Mouse (Mus musculus): Measurements from ENCODE around the gene St6galnac5. TPM values are rescaled to one million over a fixed set of nuclear protein-coding genes. Genes with fewer than 3 reads are reported as not detected.

Gene St6galnac5
- polyA plus RNA-seq, 1 experiment from 2014 or later = 1.2 TPM

DNA sequence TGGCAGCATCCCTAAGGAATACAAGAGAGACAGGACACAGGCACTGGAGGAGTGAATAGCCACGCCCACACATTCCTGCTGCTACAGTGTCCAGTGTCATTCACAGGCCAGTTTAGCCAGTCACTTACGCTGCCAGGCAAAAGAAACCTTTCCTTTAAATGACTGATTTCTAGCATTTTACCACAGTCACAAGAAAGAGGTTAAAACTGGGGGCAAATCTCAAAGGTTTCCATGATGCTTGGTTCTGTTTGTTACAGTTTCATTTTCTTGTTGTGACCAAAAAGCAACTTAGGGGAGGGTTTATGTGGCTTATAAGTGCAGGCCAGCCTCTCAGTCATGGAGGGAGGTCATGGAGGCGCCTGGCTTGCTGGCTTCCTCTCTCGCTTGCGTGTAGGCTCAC is 74.4 kb downstream of the St6galnac5 start:
- no peak overlapping the region for H3K4me2 ChIP-seq
- H3K4me1 ChIP-seq = peaks cover 15% of the 10 kb centered on the region
- no peaks in the 10 kb centered on the region for H3K9me3 ChIP-seq (replicated peaks)
- no peak overlapping the region for H3K9ac ChIP-seq
- 61% methylated on average over 5 of the region's 5 CpGs for WGBS
- H3K36me3 ChIP-seq = no peaks in the 10 kb centered on the region
- no peak overlapping the region for H3K27ac ChIP-seq
- no peaks in the 10 kb centered on the region for H3K27me3 ChIP-seq
- ATAC-seq (replicated peaks; ENCODE audit: low FRiP score) = 0 out of 2 replicates have a peak, but pooled peaks have one; percentile 44
- no peak overlapping the region for H3K4me3 ChIP-seq (replicated peaks)

DNA sequence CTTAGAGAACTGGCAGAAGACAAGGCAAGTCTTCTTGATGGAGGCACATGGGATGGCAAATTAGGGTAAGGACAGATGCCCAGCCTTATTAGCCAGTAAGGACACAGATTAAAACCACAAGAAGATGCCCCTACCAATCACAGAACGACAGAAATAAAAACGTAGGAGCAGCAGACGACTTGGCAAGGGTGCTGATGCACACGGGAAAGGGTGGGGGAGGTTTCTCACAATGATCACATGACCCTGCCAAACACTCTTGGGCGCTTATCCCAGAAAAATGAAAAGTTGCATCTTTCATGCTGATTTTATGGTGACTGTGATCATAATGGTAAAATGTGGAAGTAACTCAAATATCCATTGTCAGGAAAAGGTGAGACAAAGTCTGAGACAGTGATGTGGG is 75.0 kb downstream of the St6galnac5 start:
- H3K36me3 ChIP-seq = no peaks in the 10 kb centered on the region
- H3K9ac ChIP-seq = no peak overlapping the region
- H3K9me3 ChIP-seq (replicated peaks) = no peaks in the 10 kb centered on the region
- no peak overlapping the region for H3K4me2 ChIP-seq
- H3K27me3 ChIP-seq = no peaks in the 10 kb centered on the region
- H3K4me3 ChIP-seq (replicated peaks) = no peak overlapping the region
- H3K4me1 ChIP-seq = peaks cover 12% of the 10 kb centered on the region
- no peak overlapping the region for H3K27ac ChIP-seq
- ATAC-seq (replicated peaks; ENCODE audit: low FRiP score) = no peak
- 64% methylated on average over 5 of the region's 5 CpGs for WGBS

DNA sequence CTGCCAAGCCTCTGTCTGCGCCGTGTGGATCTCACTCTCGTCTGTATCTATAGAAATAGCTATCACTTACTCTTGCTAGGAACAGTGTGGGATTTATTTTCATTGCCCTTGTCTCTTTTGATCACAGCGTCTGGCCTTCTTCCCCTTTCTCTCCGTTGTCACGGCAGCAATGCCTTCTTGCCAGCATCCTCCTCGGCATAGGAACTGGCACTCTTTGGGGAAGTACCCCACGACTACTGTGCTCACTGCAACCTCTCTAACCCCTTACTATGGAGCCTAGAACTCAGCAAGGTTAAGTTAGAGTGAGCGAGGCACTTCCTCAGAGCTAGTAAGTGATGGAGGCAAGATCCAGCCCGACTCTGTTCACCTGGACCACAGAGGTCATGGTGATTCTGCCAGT is 76.2 kb downstream of the St6galnac5 start:
- WGBS = 41% methylated on average over 10 of the region's 10 CpGs
- ATAC-seq (replicated peaks; ENCODE audit: low FRiP score) = no peak
- H3K4me3 ChIP-seq (replicated peaks) = no peak overlapping the region
- no peaks in the 10 kb centered on the region for H3K27me3 ChIP-seq
- no peak overlapping the region for H3K9ac ChIP-seq
- no peak overlapping the region for H3K4me2 ChIP-seq
- H3K9me3 ChIP-seq (replicated peaks) = no peaks in the 10 kb centered on the region
- H3K36me3 ChIP-seq = no peaks in the 10 kb centered on the region
- H3K27ac ChIP-seq = no peak overlapping the region
- peaks cover 4% of the 10 kb centered on the region; the same call in 1 of the 2 replicates for H3K4me1 ChIP-seq

DNA sequence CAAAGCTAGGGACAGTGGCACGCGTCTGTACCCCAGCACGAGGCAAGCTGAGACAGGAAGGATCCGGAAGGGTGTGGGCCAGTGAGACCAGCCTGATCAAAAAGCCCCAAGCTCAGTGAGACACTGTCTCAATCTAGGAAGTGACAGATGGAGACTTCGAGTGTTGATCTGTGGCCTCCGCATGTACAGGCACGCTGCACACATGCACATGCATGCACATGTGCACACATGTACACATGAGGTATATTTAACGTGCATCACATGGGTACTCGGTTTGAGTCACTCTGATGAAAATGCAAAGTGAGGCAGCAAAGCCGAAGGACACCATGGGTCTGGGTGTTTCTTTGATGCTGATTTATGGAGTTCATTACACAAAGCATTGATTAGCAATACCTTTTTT is 77.0 kb downstream of the St6galnac5 start:
- no peak overlapping the region for H3K4me3 ChIP-seq (replicated peaks)
- no peaks in the 10 kb centered on the region for H3K36me3 ChIP-seq
- H3K4me1 ChIP-seq = peaks cover 4% of the 10 kb centered on the region; the same call in 1 of the 2 replicates
- H3K27ac ChIP-seq = no peak overlapping the region
- no peaks in the 10 kb centered on the region for H3K27me3 ChIP-seq
- no peak overlapping the region for H3K9ac ChIP-seq
- ATAC-seq (replicated peaks; ENCODE audit: low FRiP score) = no peak; the same call in 1 of the 2 replicates
- WGBS = 86% methylated on average over 10 of the region's 10 CpGs
- no peak overlapping the region for H3K4me2 ChIP-seq
- no peaks in the 10 kb centered on the region for H3K9me3 ChIP-seq (replicated peaks)

DNA sequence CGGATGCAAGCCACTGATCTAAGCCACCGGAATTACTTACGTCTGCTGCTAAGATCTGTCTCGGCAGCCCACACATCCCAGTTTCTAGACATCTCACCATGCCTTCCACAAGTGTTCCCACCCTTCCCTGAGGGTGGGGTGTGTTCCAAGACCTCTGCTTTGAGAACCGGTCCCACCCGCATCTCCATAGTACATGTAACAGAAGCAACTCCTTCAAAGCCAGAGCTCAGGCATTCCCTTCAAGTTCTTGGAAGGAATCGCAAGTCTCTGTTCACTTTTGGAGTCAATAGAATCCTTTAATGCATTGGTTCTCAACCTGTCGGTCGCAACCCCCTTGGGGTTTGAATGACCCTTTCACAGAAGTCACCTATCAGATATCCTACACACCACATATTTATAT is 83.1 kb downstream of the St6galnac5 start:
- H3K9me3 ChIP-seq (replicated peaks) = no peaks in the 10 kb centered on the region
- H3K4me1 ChIP-seq = no peaks in the 10 kb centered on the region
- H3K27me3 ChIP-seq = no peaks in the 10 kb centered on the region
- H3K27ac ChIP-seq = no peak overlapping the region
- no peaks in the 10 kb centered on the region for H3K36me3 ChIP-seq
- H3K4me3 ChIP-seq (replicated peaks) = no peak overlapping the region
- WGBS = 87% methylated on average over 9 of the region's 9 CpGs
- H3K9ac ChIP-seq = no peak overlapping the region
- ATAC-seq (replicated peaks; ENCODE audit: low FRiP score) = no peak
- no peak overlapping the region for H3K4me2 ChIP-seq

DNA sequence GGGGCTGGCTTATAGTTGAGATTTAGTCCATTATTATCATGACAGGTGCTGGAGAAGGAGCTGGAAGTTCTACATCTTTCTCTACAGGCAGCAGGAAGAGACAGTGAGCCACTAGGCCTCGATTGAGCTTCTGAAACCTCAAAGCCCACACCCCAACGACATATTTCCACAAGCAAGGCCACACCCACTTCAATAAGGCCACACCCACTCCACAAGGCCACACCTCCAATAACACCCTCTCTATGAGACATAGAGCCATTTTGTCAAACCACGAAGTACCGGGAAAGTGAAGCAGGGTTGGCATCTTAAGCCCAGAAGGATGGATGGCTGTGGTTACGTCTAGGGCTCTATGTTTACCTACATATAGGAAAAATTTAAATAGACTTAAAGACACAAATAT is 84.8 kb downstream of the St6galnac5 start:
- Histone ChIP-seq H3K36me3 (no peaks in the 10 kb centered on the region), H3K4me3 (replicated peaks) (no peak overlapping the region), H3K27ac (no peak overlapping the region), H3K9ac (no peak overlapping the region), H3K4me1 (no peaks in the 10 kb centered on the region), H3K4me2 (no peak overlapping the region), H3K9me3 (replicated peaks) (no peaks in the 10 kb centered on the region), H3K27me3 (no peaks in the 10 kb centered on the region)
- no peak for ATAC-seq (replicated peaks; ENCODE audit: low FRiP score)
- WGBS = 92% methylated on average over 5 of the region's 5 CpGs

DNA sequence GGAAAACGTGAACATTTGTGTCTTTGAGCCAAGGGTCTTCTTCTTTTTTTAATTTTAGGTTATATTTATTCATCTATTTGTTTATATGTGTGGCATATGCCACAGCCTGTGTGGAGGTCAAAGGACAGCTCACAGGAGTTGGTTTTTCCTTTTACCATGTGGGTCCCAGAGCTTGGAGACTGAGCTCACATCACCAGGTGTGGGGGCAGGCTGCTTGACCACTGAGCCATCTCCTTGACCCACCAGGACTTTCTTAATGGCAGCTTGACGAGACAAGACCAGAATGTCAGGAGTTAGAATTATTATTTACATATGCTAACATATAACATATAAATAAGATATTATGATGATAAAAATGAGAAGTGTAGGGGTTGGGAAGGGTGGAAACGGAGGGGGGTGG is 85.9 kb downstream of the St6galnac5 start:
- Histone ChIP-seq H3K27ac (no peak overlapping the region), H3K9me3 (replicated peaks) (no peaks in the 10 kb centered on the region), H3K4me1 (no peaks in the 10 kb centered on the region), H3K9ac (no peak overlapping the region), H3K27me3 (no peaks in the 10 kb centered on the region), H3K36me3 (no peaks in the 10 kb centered on the region), H3K4me3 (replicated peaks) (no peak overlapping the region), H3K4me2 (no peak overlapping the region)
- WGBS = 74% methylated on average over 3 of the region's 3 CpGs
- no peak for ATAC-seq (replicated peaks; ENCODE audit: low FRiP score)

DNA sequence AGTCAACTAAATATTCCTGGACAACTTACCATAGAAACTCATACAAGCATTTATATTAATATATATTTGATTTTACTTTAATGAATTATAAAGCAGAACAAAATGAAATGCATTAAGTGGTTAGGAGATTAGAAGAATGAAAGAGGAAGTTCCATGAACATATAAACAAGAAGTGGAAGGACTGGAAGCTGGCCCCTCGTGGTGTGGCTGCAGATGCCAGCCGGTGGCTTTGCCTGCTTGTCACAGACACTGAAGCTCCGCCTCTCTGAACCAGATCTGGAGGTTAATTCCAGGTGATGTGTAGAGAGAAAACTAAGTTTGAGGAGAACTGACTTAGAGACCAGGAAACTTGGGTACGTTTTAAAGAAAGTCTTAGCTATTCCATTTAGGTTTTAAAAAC is 87.1 kb downstream of the St6galnac5 start:
- Histone ChIP-seq H3K9me3 (replicated peaks) (no peaks in the 10 kb centered on the region), H3K4me1 (no peaks in the 10 kb centered on the region), H3K27me3 (no peaks in the 10 kb centered on the region), H3K27ac (no peak overlapping the region), H3K9ac (no peak overlapping the region), H3K36me3 (no peaks in the 10 kb centered on the region), H3K4me2 (no peak overlapping the region), H3K4me3 (replicated peaks) (no peak overlapping the region)
- WGBS = 60% methylated on average over 4 of the region's 4 CpGs
- ATAC-seq (replicated peaks; ENCODE audit: low FRiP score) = no peak

DNA sequence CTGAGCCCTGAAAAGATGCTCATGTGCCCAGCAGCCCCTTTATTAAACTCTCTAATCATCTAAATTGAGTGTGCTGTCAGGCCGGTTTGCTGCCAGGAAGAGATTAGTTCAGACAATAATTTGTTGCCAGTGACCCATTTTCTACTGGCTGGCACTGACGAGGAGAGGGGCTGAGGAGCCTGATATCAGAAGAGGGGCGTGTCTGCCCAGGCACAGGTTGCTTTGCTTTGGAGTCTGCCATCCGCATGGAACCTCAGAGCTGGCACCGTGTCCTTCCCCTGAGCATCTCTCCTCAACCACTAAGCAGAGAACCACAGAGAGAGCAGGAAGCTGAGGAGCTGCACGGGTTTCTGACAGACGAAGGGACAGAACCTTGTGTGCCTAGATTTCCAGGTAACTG is 93.9 kb downstream of the St6galnac5 start:
- no peak overlapping the region for H3K4me2 ChIP-seq
- no peak overlapping the region for H3K27ac ChIP-seq
- no peaks in the 10 kb centered on the region for H3K4me1 ChIP-seq
- H3K36me3 ChIP-seq = no peaks in the 10 kb centered on the region
- no peak for ATAC-seq (replicated peaks; ENCODE audit: low FRiP score)
- 78% methylated on average over 7 of the region's 7 CpGs for WGBS
- H3K9ac ChIP-seq = no peak overlapping the region
- no peak overlapping the region for H3K4me3 ChIP-seq (replicated peaks)
- H3K9me3 ChIP-seq (replicated peaks) = no peaks in the 10 kb centered on the region
- no peaks in the 10 kb centered on the region for H3K27me3 ChIP-seq

DNA sequence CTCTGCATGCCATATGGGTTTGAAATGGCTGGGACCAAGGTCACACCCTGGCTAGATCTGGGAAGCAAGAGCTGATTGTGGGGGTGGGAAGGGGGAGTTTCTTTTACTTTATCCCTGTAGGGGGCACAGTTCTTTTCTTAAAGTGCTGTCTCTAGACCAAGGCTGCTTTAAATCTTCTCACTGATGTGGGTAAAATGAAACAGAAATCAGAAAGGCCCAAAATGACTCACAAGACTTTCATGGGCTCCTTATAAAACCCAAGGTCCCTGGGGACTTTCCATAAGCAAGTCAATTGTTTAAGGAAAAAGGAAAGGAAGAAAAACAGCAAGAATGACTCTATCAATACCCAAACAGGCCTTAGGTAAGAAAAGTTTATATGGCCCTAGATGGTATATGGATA is 95.3 kb downstream of the St6galnac5 start:
- no peaks in the 10 kb centered on the region for H3K9me3 ChIP-seq (replicated peaks)
- H3K9ac ChIP-seq = no peak overlapping the region
- H3K27ac ChIP-seq = no peak overlapping the region
- H3K27me3 ChIP-seq = no peaks in the 10 kb centered on the region
- H3K4me3 ChIP-seq (replicated peaks) = no peak overlapping the region
- no peak overlapping the region for H3K4me2 ChIP-seq
- ATAC-seq (replicated peaks; ENCODE audit: low FRiP score) = no peak
- peaks cover 1% of the 10 kb centered on the region for H3K4me1 ChIP-seq
- H3K36me3 ChIP-seq = no peaks in the 10 kb centered on the region

DNA sequence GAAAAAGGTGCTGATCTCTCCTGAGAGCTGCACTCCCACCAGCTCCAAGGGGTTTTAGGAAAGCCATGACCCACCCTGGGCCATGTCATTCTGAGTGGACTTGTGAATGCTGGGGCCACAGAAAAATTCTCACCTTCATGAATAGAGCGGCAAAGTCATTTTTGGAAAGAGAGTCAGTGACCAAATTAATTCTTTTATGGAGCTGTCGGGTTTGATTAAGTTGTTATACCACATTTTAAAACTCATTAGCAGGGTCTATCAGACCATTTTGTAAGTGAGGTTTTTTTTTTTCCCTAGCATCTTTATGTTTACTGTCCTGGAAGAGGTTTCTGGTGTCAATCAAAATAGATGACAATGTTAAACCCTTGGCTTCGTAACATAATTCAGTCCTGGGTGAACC is 98.5 kb downstream of the St6galnac5 start:
- no peaks in the 10 kb centered on the region for H3K9me3 ChIP-seq (replicated peaks)
- no peak overlapping the region for H3K4me2 ChIP-seq
- H3K36me3 ChIP-seq = no peaks in the 10 kb centered on the region
- no peak overlapping the region for H3K4me3 ChIP-seq (replicated peaks)
- H3K27me3 ChIP-seq = no peaks in the 10 kb centered on the region
- no peak overlapping the region for H3K9ac ChIP-seq
- peaks cover 14% of the 10 kb centered on the region for H3K4me1 ChIP-seq
- no peak for ATAC-seq (replicated peaks; ENCODE audit: low FRiP score)
- 77% methylated on average over 3 of the region's 3 CpGs for WGBS
- no peak overlapping the region for H3K27ac ChIP-seq

DNA sequence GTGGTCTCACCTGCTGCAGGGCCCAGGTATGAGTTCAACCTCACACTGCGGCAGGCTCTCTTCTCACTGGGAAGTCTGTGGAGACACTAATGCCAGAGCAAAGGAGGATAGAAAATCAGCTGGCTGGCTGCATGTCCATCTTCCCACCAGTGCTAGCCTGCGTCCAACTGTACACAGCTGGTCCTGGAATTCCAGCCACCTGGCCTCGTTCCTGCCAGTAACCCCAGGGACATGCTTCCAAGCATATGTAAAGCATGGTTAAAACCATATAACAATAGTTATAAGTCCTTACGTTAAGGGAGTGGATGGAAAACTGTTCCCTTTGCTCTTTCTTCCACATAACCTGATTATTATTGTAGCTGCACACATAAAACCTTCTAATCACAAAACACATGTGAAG is 100.3 kb downstream of the St6galnac5 start:
- Histone ChIP-seq H3K36me3 (no peaks in the 10 kb centered on the region), H3K4me1 (peaks cover 14% of the 10 kb centered on the region), H3K9me3 (replicated peaks) (no peaks in the 10 kb centered on the region), H3K9ac (no peak overlapping the region), H3K27ac (no peak overlapping the region), H3K4me3 (replicated peaks) (no peak overlapping the region), H3K4me2 (no peak overlapping the region), H3K27me3 (no peaks in the 10 kb centered on the region)
- 69% methylated on average over 4 of the region's 4 CpGs for WGBS
- ATAC-seq (replicated peaks; ENCODE audit: low FRiP score) = no peak

DNA sequence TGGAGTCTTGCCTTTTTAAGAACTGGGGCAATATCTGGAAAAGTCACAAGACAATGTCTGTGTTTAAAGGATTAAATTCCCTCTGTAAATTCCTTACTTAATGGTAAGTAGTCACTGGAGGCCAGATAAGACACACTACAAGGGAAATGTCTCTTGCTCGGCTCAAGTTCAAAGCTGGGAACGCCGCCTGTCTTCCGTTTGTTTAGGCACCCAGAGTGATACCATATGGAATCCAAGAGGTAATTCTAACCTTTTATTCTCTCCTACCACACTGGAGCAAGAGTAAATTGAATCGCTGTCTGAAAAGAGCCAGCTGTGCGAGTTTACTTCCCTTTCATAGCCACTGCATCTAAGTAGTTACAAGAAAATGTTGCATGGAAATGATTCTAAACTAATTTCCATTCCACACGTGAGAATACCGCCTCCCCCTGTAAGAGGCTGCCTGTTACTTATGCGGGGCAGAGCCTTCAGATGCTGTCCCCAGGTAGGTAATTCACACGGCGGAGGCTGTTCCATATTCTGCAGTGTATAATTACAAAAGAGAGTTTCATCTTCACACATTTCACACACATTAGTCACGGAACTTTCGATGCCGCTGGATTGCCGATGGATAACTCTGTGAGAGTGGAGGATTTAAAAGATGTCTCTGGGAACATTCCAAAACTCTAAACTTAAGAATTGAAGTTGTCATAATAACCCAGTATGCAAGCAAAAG is 101.8 kb downstream of the St6galnac5 start:
- H3K27ac ChIP-seq = peak overlapping the region; percentile 55
- no peaks in the 10 kb centered on the region for H3K27me3 ChIP-seq
- no peaks in the 10 kb centered on the region for H3K36me3 ChIP-seq
- H3K9ac ChIP-seq = no peak overlapping the region
- peaks cover 14% of the 10 kb centered on the region for H3K4me1 ChIP-seq
- peak; percentile 86 for ATAC-seq (replicated peaks; ENCODE audit: low FRiP score)
- no peak overlapping the region for H3K4me3 ChIP-seq (replicated peaks)
- H3K4me2 ChIP-seq = peak overlapping the region; percentile 13; the same call in 1 of the 2 replicates
- 28% methylated on average over 15 of the region's 15 CpGs for WGBS
- H3K9me3 ChIP-seq (replicated peaks) = no peaks in the 10 kb centered on the region

Measured in kidney, embryonic 15.5 days (tissue).